ENCODE assay signal across 8 mouse cellular contexts in the genomic region with DNA sequence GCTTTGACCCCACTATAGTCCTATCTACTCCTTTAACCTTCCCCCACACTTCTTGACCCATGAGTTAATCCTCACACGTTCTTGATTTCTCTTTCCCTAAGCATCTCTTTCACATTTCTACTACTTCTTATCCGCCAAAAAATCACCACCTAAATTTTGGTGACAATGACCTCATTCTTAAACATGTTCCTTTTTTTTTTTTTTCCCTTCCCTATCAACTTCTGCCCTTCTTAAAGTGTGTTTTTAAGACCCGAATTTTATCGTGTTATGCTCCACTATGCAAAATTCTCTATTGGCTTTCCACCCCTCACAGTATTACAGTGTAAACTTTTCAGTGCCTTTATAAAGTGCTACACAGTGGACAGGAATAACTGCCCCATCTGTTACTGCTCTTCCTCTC. TPM values are rescaled to one million over a fixed set of nuclear protein-coding genes. Genes with fewer than 3 reads are reported as not detected.
A peak's percentile ranks its signal among the peaks of the same experiment; 100 is the strongest.
DNase-seq lines count a peak whose midpoint lies in the region; ATAC-seq and TF ChIP-seq lines count a peak whose summit lies in the region.
"Had no signal": no experiment of that assay in that cellular context is flagged by ENCODE, and none has a peak within 500 bp of the region (broad histone marks: within the 10 kb centered on the region; RNA-seq: fewer than 3 reads in every experiment).

No protein-coding gene starts in this region.

- no peaks in the 10 kb centered on the region for H3K9me3 ChIP-seq in lung, embryonic 16.5 days (ENCODE audit: control insufficient read depth, low read length)
- no peaks in the 10 kb centered on the region for H3K9me3 ChIP-seq in forebrain, embryonic 15.5 days
- H3K9me3 ChIP-seq in liver, embryonic 13.5 days (replicated peaks), result no peaks in the 10 kb centered on the region
- no peaks in the 10 kb centered on the region for H3K9me3 ChIP-seq in stomach, postnatal 0 days (ENCODE audit: control insufficient read depth, low read length)

- peak overlapping the region; percentile 63 for H3K4me2 ChIP-seq in lung, embryonic 16.5 days (ENCODE audit: low read depth, low read length)
- peak overlapping the region; percentile 63 for H3K4me2 ChIP-seq in forebrain, embryonic 15.5 days (replicated peaks)
- peak overlapping the region; percentile 78 for H3K4me2 ChIP-seq in liver, embryonic 13.5 days
- H3K4me2 ChIP-seq in stomach, postnatal 0 days (replicated peaks; ENCODE audit: low read depth), result peak overlapping the region; percentile 59

- no peak overlapping the region for H3K9ac ChIP-seq in lung, embryonic 16.5 days (ENCODE audit: low read length)
- 0 out of 2 replicates have a peak overlapping the region, but pooled peaks have one; percentile 10 for H3K9ac ChIP-seq in forebrain, embryonic 15.5 days (replicated peaks)
- H3K9ac ChIP-seq in liver, embryonic 13.5 days, result peak overlapping the region; percentile 91; the same call in 1 of the 2 replicates
- H3K9ac ChIP-seq in stomach, postnatal 0 days (ENCODE audit: low read length), result no peak overlapping the region

- H3K4me3 ChIP-seq in lung, embryonic 16.5 days (ENCODE audit: low read length), result peak overlapping the region; percentile 70
- H3K4me3 ChIP-seq in forebrain, embryonic 15.5 days, result peak overlapping the region; percentile 84
- H3K4me3 ChIP-seq in liver, embryonic 13.5 days (replicated peaks), result peak overlapping the region; percentile 77
- H3K4me3 ChIP-seq in stomach, postnatal 0 days (ENCODE audit: low read depth, low read length), result no peak overlapping the region

- no peaks in the 10 kb centered on the region for H3K27me3 ChIP-seq in lung, embryonic 16.5 days (ENCODE audit: control insufficient read depth, insufficient read depth, low read depth, low read length)
- H3K27me3 ChIP-seq in forebrain, embryonic 15.5 days, result no peaks in the 10 kb centered on the region
- H3K27me3 ChIP-seq in liver, embryonic 13.5 days, result no peaks in the 10 kb centered on the region
- no peaks in the 10 kb centered on the region for H3K27me3 ChIP-seq in stomach, postnatal 0 days (ENCODE audit: control insufficient read depth, insufficient read depth, low read length)

- no peak for TF ChIP-seq CTCF in stomach, postnatal 0 days (IDR thresholded peaks at IDR 0.05; ENCODE audit: low read depth)

- peaks cover 7% of the 10 kb centered on the region; the same call in 1 of the 2 replicates for H3K36me3 ChIP-seq in lung, embryonic 16.5 days (ENCODE audit: control insufficient read depth, insufficient read depth, low read length)
- peaks cover 6% of the 10 kb centered on the region; the same call in 1 of the 2 replicates for H3K36me3 ChIP-seq in forebrain, embryonic 15.5 days
- peaks cover 18% of the 10 kb centered on the region for H3K36me3 ChIP-seq in liver, embryonic 13.5 days
- H3K36me3 ChIP-seq in stomach, postnatal 0 days (ENCODE audit: control insufficient read depth, insufficient read depth, low read length), result 0 out of 2 replicates have a peak, but pooled peaks cover 3% of the 10 kb centered on the region

- no peak overlapping the region for H3K27ac ChIP-seq in lung, embryonic 16.5 days (ENCODE audit: low read length)
- H3K27ac ChIP-seq in forebrain, embryonic 15.5 days (replicated peaks), result no peak overlapping the region
- H3K27ac ChIP-seq in liver, embryonic 13.5 days, result no peak overlapping the region
- no peak overlapping the region for H3K27ac ChIP-seq in stomach, postnatal 0 days (replicated peaks)

- no peak for ATAC-seq in lung, embryonic 16.5 days (ENCODE audit: low read depth)
- ATAC-seq in forebrain, embryonic 15.5 days (replicated peaks), result no peak
- no peak for ATAC-seq in liver, embryonic 13.5 days (ENCODE audit: low read depth)
- ATAC-seq in stomach, postnatal 0 days (ENCODE audit: low FRiP score, low TSS enrichment), result no peak
- no peak for ATAC-seq in megakaryocyte-erythroid progenitor cell, adult 5-6 weeks (replicated peaks; ENCODE audit: low FRiP score, low TSS enrichment, poor library complexity, severe bottlenecking)

- no peak for TF ChIP-seq EP300 in stomach, postnatal 0 days (optimal IDR thresholded peaks at IDR 0.05)

- peaks cover 7% of the 10 kb centered on the region for H3K4me1 ChIP-seq in lung, embryonic 16.5 days (replicated peaks; ENCODE audit: control insufficient read depth, insufficient read depth, low read length)
- H3K4me1 ChIP-seq in forebrain, embryonic 15.5 days, result peaks cover 22% of the 10 kb centered on the region
- H3K4me1 ChIP-seq in liver, embryonic 13.5 days (replicated peaks), result peaks cover 39% of the 10 kb centered on the region
- H3K4me1 ChIP-seq in stomach, postnatal 0 days (replicated peaks; ENCODE audit: control insufficient read depth, insufficient read depth), result 0 out of 2 replicates have a peak, but pooled peaks cover 3% of the 10 kb centered on the region

- no peak for DNase-seq in lung, adult 18-20 months
- DNase-seq in liver, embryonic 13.5 days, result no peak
- DNase-seq in stomach, postnatal 0 days (ENCODE audit: low spot score), result no peak
- no peak for DNase-seq in left cerebral cortex, adult 18-20 months (ENCODE audit: low spot score in 2 of 2)
- DNase-seq: cerebellum, postnatal 14 days had no signal

- 61% methylated on average over 4 of the region's 4 CpGs for WGBS in lung, embryonic 16.5 days
- 80% methylated on average over 4 of the region's 4 CpGs for WGBS in forebrain, embryonic 15.5 days
- 61% methylated on average over 4 of the region's 4 CpGs for WGBS in liver, embryonic 13.5 days (ENCODE audit: insufficient replicate concordance)
- WGBS in stomach, postnatal 0 days, result 78% methylated on average over 4 of the region's 4 CpGs

RNA-seq across cellular contexts. Expression of a gene that starts 1.5 kb away (rescaled TPM):
- polyA plus RNA-seq in lung, embryonic 16.5 days (2015; fragmentation: Nextera tagmentation; extraction: Ambion mirVana), result 43.7 and 48.0 TPM in 2 replicates
- polyA plus RNA-seq in forebrain, embryonic 15.5 days (2015; fragmentation: Nextera tagmentation; extraction: Ambion mirVana), result 26.7 and 28.2 TPM in 2 replicates
- polyA plus RNA-seq in liver, embryonic 13.5 days (2015; fragmentation: Nextera tagmentation; extraction: Ambion mirVana), result 13.6 and 17.1 TPM in 2 replicates
- 17.7 TPM in 2 replicates for polyA plus RNA-seq in stomach, postnatal 0 days (2015; fragmentation: Nextera tagmentation; extraction: Ambion mirVana)
- total RNA-seq in megakaryocyte-erythroid progenitor cell, adult 5-6 weeks (2014; fragmentation: Nextera tagmentation), result 16.5 and 20.6 TPM in 2 replicates
- 31.9 and 32.6 TPM in 2 replicates for total RNA-seq in megakaryocyte-erythroid progenitor cell, adult 5-6 weeks (2017)
- total RNA-seq in left cerebral cortex, adult 18-20 months (2021), result 10 to 100 TPM; 13.9 to 15.3 TPM

Comparison
In these comparisons a context has a peak if more than half of its experiments do, and no peak if none do; other contexts are left out.
1. H3K9ac ChIP-seq: peak in forebrain, embryonic 15.5 days (single experiment) and liver, embryonic 13.5 days (single experiment); none in lung, embryonic 16.5 days (single experiment) and stomach, postnatal 0 days (single experiment).
2. Peak in every context shown above with its lines, with median percentiles within 50 percentile points of each other: H3K4me2 ChIP-seq.